Mouse (Mus musculus) stomach, postnatal 0 days (tissue): ENCODE measurements around the gene Hist1h4m.
"Not testable (repeated sequence)": the region's sequence is repeated elsewhere in the genome, so short reads cannot be mapped to it uniquely, and the experiment has no call there.

Experiments used
- CTCF ChIP-seq: IDR thresholded peaks from 2 replicates; pipeline ENCODE4 v1.5.1; 2016; ENCODE audit warnings: antibody characterized with exemption, low read depth, mild to moderate bottlenecking, moderate library complexity
- EP300 ChIP-seq: optimal IDR thresholded peaks from 2 replicates; pipeline ENCODE3; 2016; ENCODE audit warnings: antibody characterized with exemption

- TF ChIP-seq EP300, CTCF: not testable (repeated sequence)
Observed at GRCm38 (mm10) chr13:21812092-21812491, 546 bp downstream of the Hist1h4m start.
